Mouse (Mus musculus): ENCODE results near the gene Cntd1. TPM values are rescaled to one million over a fixed set of nuclear protein-coding genes. Genes with fewer than 3 reads are reported as not detected.
A peak's percentile ranks its signal among the peaks of the same experiment; 100 is the strongest.

The Cntd1 gene
- polyA plus RNA-seq, 1 experiment from 2014 or later = 0.85 TPM

- no peak for ATAC-seq (ENCODE audit: low read depth)
- Histone ChIP-seq H3K4me2 (no peak overlapping the region), H3K9ac (no peak overlapping the region), H3K9me3 (replicated peaks) (no peaks in the 10 kb centered on the region), H3K36me3 (peaks cover 96% of the 10 kb centered on the region), H3K27ac (no peak overlapping the region), H3K4me3 (replicated peaks) (no peak overlapping the region), H3K27me3 (no peaks in the 10 kb centered on the region), H3K4me1 (replicated peaks) (peaks cover 12% of the 10 kb centered on the region)
- no peak for DNase-seq
- 96% methylated on average over 8 of the region's 8 CpGs for WGBS (ENCODE audit: insufficient replicate concordance)
Measured at GRCm38 (mm10) chr11:101295191-101295590, 16.4 kb downstream of the Cntd1 start.

- H3K4me1 ChIP-seq (replicated peaks) = peaks cover 28% of the 10 kb centered on the region
- peak overlapping the region; percentile 93 for H3K9ac ChIP-seq
- peak overlapping the region; percentile 88 for H3K27ac ChIP-seq
- peak overlapping the region; percentile 94 for H3K4me3 ChIP-seq (replicated peaks)
- H3K27me3 ChIP-seq = no peaks in the 10 kb centered on the region
- DNase-seq (no peak), ATAC-seq (ENCODE audit: low read depth) (no peak)
- 49% methylated on average over 7 of the region's 7 CpGs for WGBS (ENCODE audit: insufficient replicate concordance)
- peak overlapping the region; percentile 90 for H3K4me2 ChIP-seq
- H3K9me3 ChIP-seq (replicated peaks) = no peaks in the 10 kb centered on the region
- H3K36me3 ChIP-seq = peaks cover 44% of the 10 kb centered on the region
Measured at GRCm38 (mm10) chr11:101300881-101301280, 22.1 kb downstream of the Cntd1 start.

DNA sequence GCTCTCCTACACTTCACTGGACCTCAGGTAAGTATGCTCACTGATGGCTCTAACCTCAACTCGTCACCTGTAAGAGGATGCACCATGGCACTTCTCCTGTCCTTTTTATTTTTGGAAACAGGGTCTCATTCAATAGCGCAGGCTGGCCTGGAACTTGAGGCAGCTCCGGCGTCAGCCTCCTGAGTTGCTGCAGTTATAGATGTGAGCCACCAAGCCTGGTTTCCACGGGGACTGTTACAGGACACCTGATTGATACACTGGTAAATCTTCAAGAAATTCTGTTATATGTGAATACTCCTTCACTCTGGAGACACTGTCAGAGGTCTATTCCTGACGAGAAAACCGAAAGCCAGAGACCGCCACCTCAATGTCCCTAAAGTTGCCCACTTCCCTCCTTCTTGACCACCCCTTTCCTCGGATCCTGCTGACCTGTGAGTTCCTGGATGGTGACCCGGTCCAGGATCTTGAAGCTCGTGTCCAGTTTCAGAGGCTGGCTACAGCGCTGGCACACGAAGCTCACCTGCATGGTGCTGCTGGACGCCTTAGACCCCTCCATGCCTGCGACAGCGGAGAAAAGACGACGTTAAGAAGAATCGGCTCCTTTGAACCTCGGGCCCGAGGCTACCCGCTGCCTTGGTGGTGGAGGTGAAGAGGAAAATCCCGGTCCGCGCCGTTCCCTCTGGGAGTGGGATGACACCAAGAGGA is 22.6 kb downstream of the Cntd1 start:
- peak overlapping the region; percentile 88 for H3K27ac ChIP-seq
- WGBS (ENCODE audit: insufficient replicate concordance) = 8% methylated on average over 26 of the region's 26 CpGs
- H3K36me3 ChIP-seq = peaks cover 38% of the 10 kb centered on the region
- H3K9ac ChIP-seq = peak overlapping the region; percentile 93
- peaks cover 28% of the 10 kb centered on the region for H3K4me1 ChIP-seq (replicated peaks)
- peak; percentile 57 for ATAC-seq (ENCODE audit: low read depth)
- H3K27me3 ChIP-seq = peaks cover 4% of the 10 kb centered on the region; the same call in 1 of the 2 replicates
- DNase-seq = no peak
- H3K9me3 ChIP-seq (replicated peaks) = no peaks in the 10 kb centered on the region
- H3K4me3 ChIP-seq (replicated peaks) = peak overlapping the region; percentile 94
- H3K4me2 ChIP-seq = peak overlapping the region; percentile 90

DNA sequence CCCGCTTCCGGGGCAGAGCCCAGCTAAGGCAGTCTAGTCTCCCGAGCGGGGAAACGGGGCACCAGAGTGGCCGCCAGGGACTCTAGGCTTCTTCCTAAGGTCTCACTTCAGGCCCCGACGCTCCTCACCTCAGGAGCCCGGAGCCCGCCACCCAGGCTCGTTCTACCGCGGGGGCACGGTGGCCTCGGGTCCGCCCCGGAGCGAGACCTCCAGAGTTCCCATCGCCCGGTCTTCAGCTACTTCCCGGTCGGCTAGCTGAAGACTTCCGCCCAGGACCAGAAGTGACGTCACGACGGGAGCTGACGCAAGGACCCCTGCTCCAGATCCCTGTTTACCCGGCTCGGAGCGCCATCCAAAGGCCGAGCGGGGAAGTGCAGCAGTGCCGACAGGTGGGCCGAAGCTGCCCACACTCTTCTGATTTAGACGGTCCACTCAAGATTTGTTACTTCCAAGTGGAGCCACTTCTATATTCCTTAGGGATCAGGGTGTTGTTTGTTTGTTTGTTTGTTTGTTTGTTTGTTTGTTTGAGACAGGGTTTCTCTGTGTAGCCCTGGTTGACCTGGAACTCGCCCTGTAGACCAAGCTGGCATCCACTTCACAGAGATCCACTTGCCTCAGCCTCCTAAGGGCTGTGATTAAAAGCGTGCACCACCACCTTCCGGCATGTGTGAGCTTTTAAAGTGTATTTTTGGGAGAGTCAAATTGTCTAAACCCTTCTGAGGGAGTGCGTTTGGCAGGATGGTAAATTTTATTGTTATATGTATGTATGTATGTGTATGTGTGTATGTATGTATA is 23.4 kb downstream of the Cntd1 start, which contains the start of gene Becn1:
Gene Becn1 (minus strand): TSS at position 283 of the 795 bp plus-strand sequence.
- peaks cover 28% of the 10 kb centered on the region for H3K4me1 ChIP-seq (replicated peaks)
- DNase-seq (peak; percentile 92), ATAC-seq (ENCODE audit: low read depth) (peak; percentile 96)
- peak within 1 kb of the TSS; percentile 88 for H3K27ac ChIP-seq
- WGBS (ENCODE audit: insufficient replicate concordance) = 6% methylated on average over 39 of the region's 39 CpGs
- no peaks in the 10 kb centered on the region for H3K9me3 ChIP-seq (replicated peaks)
- peak within 1 kb of the TSS; percentile 93 for H3K9ac ChIP-seq
- peak within 1 kb of the TSS; percentile 90 for H3K4me2 ChIP-seq
- H3K4me3 ChIP-seq (replicated peaks) = peak within 1 kb of the TSS; percentile 94
- H3K27me3 ChIP-seq = peaks cover 10% of the 10 kb centered on the region
- peaks cover 33% of the 10 kb centered on the region for H3K36me3 ChIP-seq

GRCm38 (mm10) chr11:101307744-101308143 is 28.9 kb downstream of the Cntd1 start:
- Histone ChIP-seq H3K4me1 (replicated peaks) (peaks cover 6% of the 10 kb centered on the region; the same call in 1 of the 2 replicates), H3K27ac (no peak overlapping the region), H3K27me3 (peaks cover 10% of the 10 kb centered on the region), H3K36me3 (no peaks in the 10 kb centered on the region), H3K9me3 (replicated peaks) (no peaks in the 10 kb centered on the region), H3K9ac (no peak overlapping the region), H3K4me3 (replicated peaks) (no peak overlapping the region), H3K4me2 (no peak overlapping the region)
- ATAC-seq (ENCODE audit: low read depth) = no peak
- WGBS (ENCODE audit: insufficient replicate concordance) = 31% methylated on average over 5 of the region's 5 CpGs
- no peak for DNase-seq

DNA sequence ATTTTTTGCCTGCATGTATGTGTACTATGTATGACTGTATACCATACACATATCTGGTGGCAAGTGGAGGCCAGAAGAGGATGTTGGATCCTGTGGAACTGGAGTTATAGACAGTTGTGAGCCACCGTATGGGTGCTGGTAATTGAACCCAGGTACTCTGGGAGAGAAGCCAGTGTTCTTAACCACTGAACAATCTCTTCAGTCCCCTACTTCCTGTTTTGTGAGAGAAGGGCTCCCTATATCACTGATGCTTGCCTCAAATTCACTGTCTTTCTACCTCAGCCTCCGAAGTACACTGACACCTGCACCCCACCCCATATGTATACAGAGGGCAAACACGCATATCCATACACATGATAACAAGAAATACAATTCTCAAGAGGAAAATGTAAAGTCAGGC is 32.3 kb downstream of the Cntd1 start:
- DNase-seq (no peak), ATAC-seq (ENCODE audit: low read depth) (no peak)
- Histone ChIP-seq H3K36me3 (no peaks in the 10 kb centered on the region), H3K4me1 (replicated peaks) (peaks cover 30% of the 10 kb centered on the region), H3K4me3 (replicated peaks) (no peak overlapping the region), H3K4me2 (no peak overlapping the region), H3K9ac (no peak overlapping the region), H3K9me3 (replicated peaks) (no peaks in the 10 kb centered on the region), H3K27me3 (peaks cover 10% of the 10 kb centered on the region), H3K27ac (peak overlapping the region; percentile 49)
- 61% methylated on average over 3 of the region's 3 CpGs for WGBS (ENCODE audit: insufficient replicate concordance)

GRCm38 (mm10) chr11:101312150-101312549 is 33.3 kb downstream of the Cntd1 start:
- H3K27me3 ChIP-seq = no peaks in the 10 kb centered on the region
- H3K9ac ChIP-seq = no peak overlapping the region
- H3K4me1 ChIP-seq (replicated peaks) = peaks cover 33% of the 10 kb centered on the region
- DNase-seq (no peak), ATAC-seq (ENCODE audit: low read depth) (no peak)
- H3K27ac ChIP-seq = peak overlapping the region; percentile 25; the same call in 1 of the 2 replicates
- H3K36me3 ChIP-seq = no peaks in the 10 kb centered on the region
- no peak overlapping the region for H3K4me3 ChIP-seq (replicated peaks)
- no peaks in the 10 kb centered on the region for H3K9me3 ChIP-seq (replicated peaks)
- no peak overlapping the region for H3K4me2 ChIP-seq
- WGBS (ENCODE audit: insufficient replicate concordance) = 43% methylated on average over 3 of the region's 3 CpGs

- H3K27me3 ChIP-seq = no peaks in the 10 kb centered on the region
- H3K9ac ChIP-seq = no peak overlapping the region
- peak overlapping the region; percentile 96 for H3K27ac ChIP-seq
- DNase-seq (no peak), ATAC-seq (ENCODE audit: low read depth) (no peak)
- no peaks in the 10 kb centered on the region for H3K9me3 ChIP-seq (replicated peaks)
- peak overlapping the region; percentile 72 for H3K4me2 ChIP-seq
- H3K4me3 ChIP-seq (replicated peaks) = no peak overlapping the region
- 93% methylated on average over 1 of the region's 1 CpGs for WGBS (ENCODE audit: insufficient replicate concordance)
- H3K4me1 ChIP-seq (replicated peaks) = peaks cover 51% of the 10 kb centered on the region
- peaks cover 22% of the 10 kb centered on the region for H3K36me3 ChIP-seq
Measured at GRCm38 (mm10) chr11:101314567-101314966, 35.8 kb downstream of the Cntd1 start.

GRCm38 (mm10) chr11:101315082-101315650 is 36.4 kb downstream of the Cntd1 start:
- DNase-seq (no peak), ATAC-seq (ENCODE audit: low read depth) (no peak)
- Histone ChIP-seq H3K27ac (peak overlapping the region; percentile 96), H3K4me1 (replicated peaks) (peaks cover 52% of the 10 kb centered on the region), H3K9me3 (replicated peaks) (no peaks in the 10 kb centered on the region), H3K9ac (peak overlapping the region; percentile 99), H3K4me2 (peak overlapping the region; percentile 72), H3K36me3 (peaks cover 28% of the 10 kb centered on the region), H3K27me3 (no peaks in the 10 kb centered on the region), H3K4me3 (replicated peaks) (peak overlapping the region; percentile 98)
- WGBS (ENCODE audit: insufficient replicate concordance) = 56% methylated on average over 8 of the region's 8 CpGs

DNA sequence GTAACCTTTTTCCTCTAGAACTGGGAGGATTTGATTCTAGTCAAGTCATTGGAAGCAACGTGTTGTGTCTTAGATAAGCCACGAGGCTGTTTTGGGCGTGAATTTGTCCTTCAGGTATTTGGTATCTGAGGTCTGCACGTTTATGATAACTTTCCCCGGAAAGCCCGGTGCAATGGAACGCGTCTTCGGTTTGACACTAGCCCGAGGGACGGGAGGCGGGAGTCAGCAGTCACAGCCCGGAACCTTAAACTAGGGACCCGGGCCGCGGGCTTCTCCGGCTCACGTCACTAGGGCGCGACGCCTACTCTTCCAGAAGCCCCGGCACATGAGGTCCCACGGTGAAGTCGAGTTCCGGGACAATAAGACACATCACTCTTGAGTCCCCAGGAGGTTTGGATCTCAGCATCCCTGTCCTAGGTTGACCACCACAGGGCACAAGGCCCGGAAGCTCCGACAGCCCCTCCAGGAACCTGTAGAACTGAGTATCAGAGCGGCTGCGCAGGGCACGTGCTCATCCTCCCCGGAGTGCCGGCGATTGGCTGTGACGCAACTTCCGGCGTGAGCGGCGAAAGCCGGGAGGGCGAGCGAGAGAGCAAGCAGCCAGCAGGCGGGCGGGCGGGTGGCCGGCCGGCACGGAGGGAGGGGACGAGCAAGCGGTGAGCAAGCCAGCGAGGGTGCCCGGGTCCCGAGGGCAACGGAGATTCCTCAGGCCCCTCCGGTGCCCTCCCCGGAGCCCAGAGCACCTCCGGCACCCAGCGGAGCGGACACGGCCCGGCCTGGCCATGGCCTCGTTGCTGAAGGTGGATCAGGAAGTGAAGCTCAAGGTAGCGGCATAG is 37.1 kb downstream of the Cntd1 start, which contains the start of gene Psme3:
Gene Psme3 (plus strand): TSS at position 549 of the 836 bp plus-strand sequence.
- under 1% methylated on average over 62 of the region's 62 CpGs for WGBS (ENCODE audit: insufficient replicate concordance)
- H3K9ac ChIP-seq = peak within 1 kb of the TSS; percentile 99
- H3K27me3 ChIP-seq = no peaks in the 10 kb centered on the region
- H3K4me3 ChIP-seq (replicated peaks) = peak within 1 kb of the TSS; percentile 98
- peak; percentile 90 for DNase-seq
- ATAC-seq (ENCODE audit: low read depth) = peak; percentile 90
- peak within 1 kb of the TSS; percentile 72 for H3K4me2 ChIP-seq
- no peaks in the 10 kb centered on the region for H3K9me3 ChIP-seq (replicated peaks)
- H3K27ac ChIP-seq = peak within 1 kb of the TSS; percentile 96
- H3K36me3 ChIP-seq = peaks cover 35% of the 10 kb centered on the region
- H3K4me1 ChIP-seq (replicated peaks) = peaks cover 52% of the 10 kb centered on the region
